Mouse (Mus musculus): Measurements from ENCODE around the gene Hist1h3i.

The Hist1h3i gene

DNA sequence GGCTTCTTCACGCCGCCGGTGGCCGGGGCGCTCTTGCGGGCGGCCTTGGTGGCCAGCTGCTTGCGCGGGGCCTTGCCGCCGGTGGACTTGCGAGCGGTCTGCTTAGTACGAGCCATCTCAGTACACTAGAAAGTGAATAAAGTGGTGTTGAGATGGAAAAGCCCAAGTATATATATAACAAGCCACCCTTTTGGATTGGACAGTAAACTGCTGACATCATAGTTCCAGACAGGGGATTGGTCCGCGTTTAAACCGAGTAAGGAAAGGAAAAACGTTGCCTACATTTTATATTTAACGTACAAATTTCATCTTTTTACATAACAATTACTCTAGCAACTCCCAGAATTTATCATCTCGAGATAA, at the start of gene Hist1h3i:
TSS of gene Hist1h3i (minus strand) at position 116 of the 363 bp plus-strand sequence.
- whole genome bisulfite sequencing: under 1% methylated on average over 15 of the region's 20 CpGs

- under 1% methylated on average over 27 of the region's 58 CpGs for WGBS
Observed at GRCm38 (mm10) chr13:21831418-21832394, 48.5 kb upstream of the Hist1h3i start, which contains the start of gene Hist1h4n. Hist1h4n (minus strand) TSS chr13:21832196.

- 94% methylated on average over 10 of the region's 10 CpGs for WGBS
Observed at GRCm38 (mm10) chr13:21830344-21830743, 47.2 kb upstream of the Hist1h3i start.

DNA sequence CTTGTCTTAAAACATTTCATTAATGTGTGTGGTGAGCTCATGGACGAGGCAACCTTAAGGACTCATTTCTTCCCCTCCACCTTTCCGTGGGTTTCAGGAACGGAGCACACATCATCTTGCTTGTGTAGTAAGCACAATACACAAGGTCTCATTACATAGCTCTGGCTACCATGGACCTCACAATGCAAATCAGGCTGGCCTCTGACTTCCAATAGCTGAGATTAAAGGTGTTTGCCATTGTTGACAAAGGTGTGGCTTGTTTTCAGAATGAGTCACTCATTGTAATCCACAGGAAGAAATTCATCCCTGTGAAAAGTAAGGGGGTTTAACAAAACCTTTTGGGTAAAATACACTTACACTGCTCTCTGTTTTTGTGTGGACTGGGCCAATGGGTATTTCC, 45.3 kb upstream of the Hist1h3i start:
- 78% methylated on average over 3 of the region's 3 CpGs for WGBS

DNA sequence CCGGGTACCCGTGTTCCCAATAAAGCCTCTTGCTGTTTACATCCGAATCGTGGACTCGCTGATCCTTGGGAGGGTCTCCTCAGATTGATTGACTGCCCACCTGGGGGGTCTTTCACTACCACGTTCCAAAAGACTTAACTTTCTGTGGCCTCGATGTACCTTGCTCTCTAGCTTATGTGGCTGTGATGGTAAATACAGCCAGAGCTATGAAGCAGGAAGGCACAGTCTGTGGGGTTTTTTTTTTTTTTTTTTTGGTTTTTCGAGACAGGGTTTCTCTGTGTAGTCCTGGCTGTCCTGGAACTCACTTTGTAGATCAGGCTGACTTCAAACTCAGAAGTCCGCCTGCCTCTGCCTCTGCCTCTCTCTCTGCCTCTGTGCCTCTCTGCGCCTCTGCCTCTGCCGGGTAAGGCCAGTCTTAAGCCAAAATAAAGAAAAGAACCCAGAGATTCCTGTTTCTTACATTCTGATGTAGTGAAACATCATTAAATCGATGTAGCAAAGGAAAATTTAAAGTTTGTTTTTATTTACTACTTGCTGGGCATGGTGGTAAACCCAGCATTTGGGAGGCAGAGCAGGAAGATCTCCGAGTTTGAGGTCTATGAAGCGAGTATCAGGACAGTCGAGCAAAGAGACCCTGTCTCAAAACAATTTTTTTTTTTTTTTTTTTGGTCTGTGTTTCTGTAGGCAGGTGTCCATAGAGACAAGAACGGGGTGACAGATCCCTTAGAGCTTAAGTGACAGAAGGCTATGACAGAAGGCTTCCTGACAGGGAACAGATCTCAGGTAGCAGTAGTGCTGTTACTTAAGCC, 37.1 kb upstream of the Hist1h3i start:
- WGBS: 68% methylated on average over 6 of the region's 16 CpGs

DNA sequence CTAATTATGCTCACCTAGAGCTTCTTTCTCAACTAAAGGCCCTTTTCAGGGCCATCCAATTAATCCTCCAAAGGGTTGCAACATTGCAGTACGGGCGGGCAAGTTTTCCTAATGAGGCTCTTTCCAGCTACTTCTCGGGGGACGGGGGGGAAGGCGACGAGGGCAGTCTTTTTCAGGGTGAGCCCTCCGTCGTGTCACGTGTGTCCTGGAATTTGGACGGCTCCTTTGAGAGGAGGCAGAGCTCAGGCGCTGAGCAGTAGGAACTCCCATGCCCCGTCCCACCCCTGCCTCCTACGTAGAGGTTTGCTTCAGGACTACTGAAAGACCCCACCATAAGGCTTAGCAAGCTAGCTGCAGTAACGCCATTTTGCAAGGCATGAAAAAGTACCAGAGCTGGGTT, 28.9 kb upstream of the Hist1h3i start:
- WGBS: 0% methylated on average over 14 of the region's 14 CpGs

- WGBS: no CpG with 5 or more reads among the region's 24 CpGs
Observed at GRCm38 (mm10) chr13:21811539-21811938, 28.4 kb upstream of the Hist1h3i start, which contains the start of gene Hist1h4m. Hist1h4m (plus strand) TSS chr13:21811746.

GRCm38 (mm10) chr13:21811074-21811473, 27.9 kb upstream of the Hist1h3i start:
- no CpG with 5 or more reads among the region's 8 CpGs for WGBS

DNA sequence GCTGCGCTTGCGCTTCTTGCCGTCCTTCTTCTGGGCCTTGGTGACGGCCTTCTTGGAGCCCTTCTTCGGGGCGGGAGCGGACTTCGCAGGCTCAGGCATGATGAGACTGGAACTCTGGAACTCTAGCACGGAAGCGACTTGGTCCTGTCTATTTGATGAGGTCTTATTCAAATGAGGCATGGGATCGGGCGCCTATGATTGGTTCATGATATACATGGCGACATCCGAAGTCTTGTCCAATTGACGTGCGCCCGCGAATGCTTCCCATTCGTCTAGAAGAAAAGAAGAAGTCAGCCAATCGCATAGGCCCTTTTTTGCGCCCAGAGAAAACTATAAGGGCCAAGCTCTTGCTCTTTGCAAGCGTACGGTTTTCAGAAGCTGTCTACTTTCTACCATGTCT, 26.9 kb upstream of the Hist1h3i start, which contains the start of the genes Hist1h2bq and Hist1h2ao:
TSS of gene Hist1h2bq (minus strand) at position 125 of the 400 bp plus-strand sequence.
TSS of gene Hist1h2ao (plus strand) at position 393 of the 400 bp plus-strand sequence.
- no CpG with 5 or more reads among the region's 23 CpGs for WGBS

GRCm38 (mm10) chr13:21803058-21803457, 19.9 kb upstream of the Hist1h3i start:
- WGBS: no CpG with 5 or more reads among the region's 4 CpGs

- WGBS: 93% methylated on average over 7 of the region's 7 CpGs
Observed at GRCm38 (mm10) chr13:21795584-21795983, 12.4 kb upstream of the Hist1h3i start.

DNA sequence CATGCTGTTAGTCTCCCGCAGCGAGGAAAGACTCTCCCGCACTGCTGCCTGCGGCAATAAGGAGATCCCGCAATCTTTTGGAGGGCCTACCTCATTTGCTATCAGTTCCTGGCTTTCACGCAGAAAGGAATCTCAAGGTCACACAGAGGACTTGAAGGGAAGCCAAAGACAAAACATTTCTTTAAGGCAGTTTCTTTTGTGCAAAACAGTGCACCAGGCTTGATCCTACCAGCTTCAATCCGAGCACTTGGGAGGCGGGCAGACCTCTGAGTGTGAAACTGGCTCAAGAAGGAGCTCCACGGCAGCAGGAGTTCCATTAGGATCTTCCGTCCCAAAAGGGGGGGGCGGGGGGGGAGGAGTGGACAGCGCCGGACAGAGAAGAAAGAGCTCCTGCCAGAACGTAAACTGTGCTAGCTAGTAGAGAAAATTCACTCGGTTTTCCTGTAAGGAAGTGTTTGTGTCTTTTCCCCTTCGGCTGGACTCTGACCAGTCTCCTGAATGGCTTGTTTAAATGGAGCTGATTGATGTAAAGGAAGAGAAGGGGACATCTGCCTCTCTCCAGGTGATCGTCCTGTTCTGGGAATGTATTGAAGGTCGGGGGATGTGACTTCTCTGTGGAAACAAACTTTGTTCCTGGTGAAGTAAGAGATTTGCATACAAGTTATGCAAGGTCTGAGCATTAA, 7.6 kb upstream of the Hist1h3i start:
- 15% methylated on average over 17 of the region's 18 CpGs for WGBS

DNA sequence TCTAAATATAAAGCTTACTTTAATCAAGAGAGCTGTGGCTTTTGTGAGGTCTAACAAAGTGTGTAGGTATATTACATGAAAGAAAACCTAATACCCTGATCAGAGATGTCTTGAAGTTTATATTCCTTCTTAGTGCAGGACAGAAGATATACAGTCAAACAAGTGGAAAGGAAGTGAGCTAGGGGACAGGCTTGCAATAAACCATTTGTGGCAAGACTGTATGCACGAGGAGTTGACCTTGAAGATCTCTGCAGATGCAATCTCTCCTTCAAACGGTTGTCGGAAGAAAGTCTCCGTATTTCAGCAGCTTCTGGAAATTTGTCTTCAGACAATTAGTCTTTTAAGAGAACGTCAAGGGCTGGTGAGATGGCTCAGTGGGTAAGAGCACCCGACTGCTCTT, 6.8 kb upstream of the Hist1h3i start:
- WGBS: 71% methylated on average over 6 of the region's 6 CpGs

- WGBS: 29% methylated on average over 19 of the region's 21 CpGs
Observed at GRCm38 (mm10) chr13:21787760-21788593, 4.8 kb upstream of the Hist1h3i start.

DNA sequence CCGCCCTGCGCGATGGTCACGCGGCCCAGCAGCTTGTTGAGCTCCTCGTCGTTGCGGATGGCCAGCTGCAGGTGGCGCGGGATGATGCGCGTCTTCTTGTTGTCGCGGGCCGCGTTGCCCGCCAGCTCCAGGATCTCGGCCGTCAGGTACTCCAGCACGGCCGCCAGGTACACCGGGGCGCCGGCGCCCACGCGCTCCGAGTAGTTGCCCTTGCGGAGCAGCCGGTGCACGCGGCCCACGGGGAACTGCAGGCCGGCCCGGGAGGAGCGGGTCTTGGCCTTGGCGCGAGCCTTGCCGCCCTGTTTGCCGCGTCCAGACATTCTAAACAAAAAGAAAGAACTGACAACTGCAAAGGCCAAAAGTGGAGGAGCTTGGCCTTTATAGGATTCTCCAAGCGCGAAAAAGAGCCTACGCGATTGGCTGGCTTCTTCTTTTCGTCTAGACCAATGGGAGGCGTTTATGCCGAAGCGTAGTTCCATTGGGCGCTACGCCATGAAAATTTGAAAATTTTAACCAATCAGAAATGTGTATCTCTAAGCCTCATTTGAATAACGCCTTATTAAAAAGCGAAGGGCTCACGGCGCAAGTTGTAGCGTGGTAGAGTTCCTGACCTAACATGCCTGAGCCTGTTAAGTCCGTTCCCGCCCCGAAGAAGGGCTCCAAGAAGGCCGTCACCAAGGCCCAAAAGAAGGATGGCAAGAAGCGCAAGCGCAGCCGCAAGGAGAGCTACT, 3.9 kb upstream of the Hist1h3i start, which contains the start of the genes Hist1h2an and Hist1h2bp:
TSS of gene Hist1h2an (minus strand) at position 320 of the 731 bp plus-strand sequence.
TSS of gene Hist1h2bp (plus strand) at position 563 of the 731 bp plus-strand sequence.
- WGBS: under 1% methylated on average over 43 of the region's 63 CpGs

- 15% methylated on average over 8 of the region's 8 CpGs for WGBS
Observed at GRCm38 (mm10) chr13:21786189-21786898, 3.2 kb upstream of the Hist1h3i start.

DNA sequence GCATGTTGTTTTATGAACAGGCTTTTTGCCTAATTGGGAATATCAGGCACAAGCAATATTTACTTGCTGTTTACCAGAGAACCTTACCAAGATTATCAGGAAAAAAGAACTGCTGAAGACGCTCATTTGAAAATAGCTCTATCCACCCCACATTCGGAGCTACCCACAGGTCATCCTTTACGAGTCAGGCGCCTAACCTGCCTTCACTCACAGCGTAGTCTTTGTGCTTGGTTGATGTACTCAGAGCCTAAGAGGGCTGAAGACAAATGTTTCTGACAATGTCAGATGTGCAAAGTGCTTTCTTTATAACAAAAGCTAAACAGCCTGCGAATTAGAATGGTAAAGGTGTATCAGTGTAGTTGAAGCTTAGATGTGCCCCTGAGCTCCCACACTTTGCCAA, 1.1 kb upstream of the Hist1h3i start:
- 34% methylated on average over 6 of the region's 6 CpGs for WGBS

- WGBS: 2% methylated on average over 9 of the region's 9 CpGs
Observed at GRCm38 (mm10) chr13:21783734-21784161, 578 bp upstream of the Hist1h3i start.

Measured in cerebral cortex, adult 2 months (tissue).